ENCODE assay signal across 14 mouse cellular contexts in the genomic region with DNA sequence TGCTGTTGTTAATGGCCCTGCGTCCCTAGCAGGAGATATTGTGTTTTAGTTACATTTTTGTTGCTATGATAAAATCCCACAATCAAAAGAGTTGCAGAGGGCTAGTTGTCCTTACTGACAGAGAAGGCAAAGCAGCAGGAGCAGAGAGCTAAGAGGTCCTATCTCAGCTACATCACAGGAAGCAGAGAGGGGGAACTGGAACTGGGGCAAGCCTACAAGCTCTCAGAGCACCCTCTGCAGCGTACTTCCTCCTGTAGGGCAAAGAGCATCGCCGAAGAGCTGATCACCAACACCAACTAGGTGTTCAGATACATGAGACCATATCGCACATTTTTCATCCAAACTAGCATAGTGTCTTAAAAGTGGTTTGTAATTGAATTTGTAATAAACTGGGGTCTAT.
"Had no signal": no experiment of that assay in that cellular context is flagged by ENCODE, and none has a peak within 500 bp of the region (broad histone marks: within the 10 kb centered on the region; RNA-seq: fewer than 3 reads in every experiment).

No protein-coding gene starts in this region.

- H3K4me3 ChIP-seq: limb, embryonic 15.5 days; liver, embryonic 13.5 days; megakaryocyte, embryonic 14.5 days; midbrain, embryonic 15.5 days; neural tube, embryonic 13.5 days had no signal

- H3K4me1 ChIP-seq: limb, embryonic 15.5 days; megakaryocyte, embryonic 14.5 days; midbrain, embryonic 15.5 days; neural tube, embryonic 13.5 days had no signal

- H3K9me3 ChIP-seq: limb, embryonic 15.5 days; liver, embryonic 13.5 days; megakaryocyte, embryonic 14.5 days; midbrain, embryonic 15.5 days; neural tube, embryonic 13.5 days had no signal

- H3K27me3 ChIP-seq: limb, embryonic 15.5 days; liver, embryonic 13.5 days; megakaryocyte, embryonic 14.5 days; midbrain, embryonic 15.5 days; neural tube, embryonic 13.5 days had no signal

- ATAC-seq: intestine, postnatal 0 days; liver, postnatal 0 days; midbrain, embryonic 15.5 days had no signal

- DNase-seq: kidney, adult 8-10 months; kidney, postnatal 25 days; layer of hippocampus, adult 9-11 months; layer of hippocampus, postnatal 36 days; liver, embryonic 13.5 days; liver, postnatal 0 days; lung, postnatal 36 days; right cerebral cortex, postnatal 14 days had no signal

- H3K4me2 ChIP-seq: limb, embryonic 15.5 days; liver, embryonic 13.5 days; midbrain, embryonic 11.5 days; midbrain, embryonic 15.5 days; neural tube, embryonic 13.5 days had no signal

- H3K27ac ChIP-seq: limb, embryonic 15.5 days; liver, embryonic 13.5 days; midbrain, embryonic 15.5 days; neural tube, embryonic 13.5 days had no signal

- H3K9ac ChIP-seq: limb, embryonic 15.5 days; liver, embryonic 13.5 days; liver, postnatal 0 days; midbrain, embryonic 15.5 days; neural tube, embryonic 13.5 days had no signal
